Mouse (Mus musculus): ENCODE measurements around the gene Mcrip2.

Mcrip2 gene

DNA sequence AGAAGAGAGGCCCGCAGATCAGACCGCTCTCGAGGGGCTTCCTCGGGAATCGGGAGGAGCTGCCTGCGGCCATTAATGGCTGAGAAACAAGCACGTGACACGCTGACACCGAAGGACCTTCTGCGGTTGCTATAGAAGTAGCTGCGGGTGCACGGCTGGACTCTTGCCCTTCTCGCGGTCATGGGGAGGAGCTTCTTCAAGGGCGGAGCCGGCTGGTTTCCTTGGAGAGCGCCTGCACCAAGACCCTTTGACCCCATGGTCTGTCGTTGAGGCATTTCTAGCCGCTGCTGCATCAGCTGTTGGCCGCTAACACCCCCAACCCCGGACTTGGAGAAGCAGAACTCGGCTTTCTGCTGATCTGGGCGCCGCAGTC, 35.3 kb downstream of the Mcrip2 start, which contains the start of gene Stub1:
Gene Stub1, minus strand, starts transcription at position 114 of the 373 bp plus-strand sequence.
- peak; percentile 98 for DNase-seq (ENCODE audit: low spot score)

- DNase-seq (ENCODE audit: low spot score), result peak; percentile 99
Measured at GRCm38 (mm10) chr17:25832436-25833290, 35.9 kb downstream of the Mcrip2 start.

GRCm38 (mm10) chr17:25831451-25832281, 36.9 kb downstream of the Mcrip2 start:
- DNase-seq (ENCODE audit: low spot score), result no peak

DNA sequence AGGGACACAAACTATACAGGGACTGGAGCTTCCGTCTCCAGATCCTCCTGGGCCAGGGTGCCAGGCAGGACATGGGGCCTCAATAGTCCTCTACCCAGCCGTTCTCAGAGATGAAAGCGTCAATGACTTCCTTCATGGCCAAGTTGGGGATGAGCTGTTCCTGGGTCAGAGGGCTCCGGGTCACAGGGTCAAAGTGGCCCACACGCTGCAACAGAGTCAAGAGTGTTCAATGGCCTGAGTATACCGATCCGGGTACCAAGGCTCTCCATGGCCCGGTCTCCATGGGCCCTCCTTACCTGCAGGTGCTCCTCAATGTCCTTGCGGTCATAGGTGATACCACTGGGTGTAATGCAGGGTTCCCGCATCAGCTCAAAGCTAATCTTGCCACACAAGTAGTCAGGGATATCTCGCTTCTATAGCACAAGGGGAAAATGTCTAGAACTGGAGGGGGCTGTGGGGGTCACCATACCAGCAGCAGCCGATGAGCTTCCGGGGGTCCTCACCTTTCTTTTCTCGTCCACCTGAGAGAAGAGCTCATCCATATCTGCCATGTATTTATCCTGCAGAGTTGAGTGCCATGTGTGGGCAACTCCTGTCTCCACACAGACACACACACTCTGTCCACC, 37.6 kb downstream of the Mcrip2 start:
- no peak for DNase-seq (ENCODE audit: low spot score)

GRCm38 (mm10) chr17:25830200-25830753, 38.3 kb downstream of the Mcrip2 start:
- DNase-seq (ENCODE audit: low spot score), result no peak

DNA sequence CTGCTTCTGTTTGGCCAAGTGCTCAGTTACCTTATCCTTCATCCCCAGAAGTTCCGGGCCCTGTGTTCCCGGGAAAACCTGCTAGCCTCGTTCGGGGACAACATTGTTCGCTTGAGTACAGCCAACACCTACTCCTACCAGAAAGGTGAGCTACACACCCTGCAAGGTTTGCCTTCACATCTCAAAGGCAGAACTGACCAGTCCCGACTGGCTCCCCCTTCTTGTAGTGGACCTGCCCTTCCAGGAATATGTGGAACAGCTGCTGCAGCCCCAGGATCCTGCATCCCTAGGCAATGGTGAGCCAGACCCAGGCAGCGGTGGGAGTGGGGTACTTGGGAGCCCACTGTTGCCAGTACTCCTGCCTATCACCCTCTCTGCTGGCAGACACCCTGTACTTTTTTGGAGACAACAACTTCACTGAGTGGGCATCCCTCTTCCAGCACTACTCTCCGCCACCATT, 39.0 kb downstream of the Mcrip2 start:
- DNase-seq (ENCODE audit: low spot score), result no peak

DNA sequence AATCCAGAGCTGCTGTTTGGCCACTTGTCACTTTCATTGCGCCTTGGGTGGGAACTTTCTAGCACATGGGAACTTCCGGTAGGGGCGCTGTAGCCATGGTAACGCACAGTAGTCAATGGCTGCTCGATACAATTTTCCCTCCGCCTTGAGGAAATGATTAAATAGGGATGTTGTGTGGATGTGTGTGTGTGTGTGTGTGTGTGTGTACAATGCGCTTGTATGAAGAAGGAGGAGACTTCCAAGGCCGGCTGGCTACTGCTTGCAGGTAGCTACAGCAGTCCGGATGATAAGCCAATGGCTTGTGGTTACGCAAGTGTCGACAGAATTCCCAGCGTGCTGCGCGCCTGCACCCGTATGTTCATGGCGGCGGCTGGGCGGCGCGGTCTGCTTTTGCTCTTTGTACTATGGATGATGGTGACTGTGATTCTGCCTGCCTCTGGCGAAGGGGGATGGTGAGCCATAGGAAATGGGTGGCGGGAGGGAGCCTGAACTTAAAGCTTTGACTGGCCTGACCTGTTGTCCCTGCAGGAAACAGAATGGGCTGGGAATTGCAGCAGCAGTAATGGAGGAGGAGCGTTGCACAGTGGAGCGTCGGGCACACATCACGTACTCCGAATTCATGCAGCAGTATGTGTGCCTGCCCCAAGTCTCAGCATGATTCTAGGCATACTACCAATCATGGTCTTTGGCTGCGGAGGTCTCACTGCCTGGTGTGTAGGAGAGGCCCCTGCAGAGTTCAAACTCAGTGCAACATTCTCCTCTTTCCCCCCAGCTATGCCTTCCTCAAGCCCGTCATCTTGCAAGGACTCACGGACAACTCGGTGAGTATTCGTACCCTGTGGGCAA, 39.6 kb downstream of the Mcrip2 start, which contains the start of gene Jmjd8:
Gene Jmjd8, plus strand, starts transcription at position 156 of the 846 bp plus-strand sequence.
- DNase-seq (ENCODE audit: low spot score), result peak; percentile 91

DNA sequence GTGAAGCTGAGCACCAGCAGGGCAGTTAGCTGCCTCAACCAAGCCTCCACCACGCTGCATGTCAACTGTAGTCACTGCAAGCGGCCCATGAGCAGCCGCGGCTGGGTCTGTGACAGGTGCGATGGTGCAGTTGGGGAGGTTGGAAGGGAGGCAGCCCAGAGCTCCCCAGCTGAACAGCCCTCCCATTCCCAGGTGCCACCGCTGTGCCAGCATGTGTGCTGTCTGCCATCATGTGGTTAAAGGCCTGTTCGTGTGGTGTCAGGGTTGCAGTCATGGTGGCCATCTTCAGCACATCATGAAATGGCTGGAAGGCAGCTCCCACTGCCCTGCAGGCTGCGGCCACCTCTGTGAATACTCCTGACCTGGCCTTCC, 40.4 kb downstream of the Mcrip2 start:
- DNase-seq (ENCODE audit: low spot score), result no peak

DNA sequence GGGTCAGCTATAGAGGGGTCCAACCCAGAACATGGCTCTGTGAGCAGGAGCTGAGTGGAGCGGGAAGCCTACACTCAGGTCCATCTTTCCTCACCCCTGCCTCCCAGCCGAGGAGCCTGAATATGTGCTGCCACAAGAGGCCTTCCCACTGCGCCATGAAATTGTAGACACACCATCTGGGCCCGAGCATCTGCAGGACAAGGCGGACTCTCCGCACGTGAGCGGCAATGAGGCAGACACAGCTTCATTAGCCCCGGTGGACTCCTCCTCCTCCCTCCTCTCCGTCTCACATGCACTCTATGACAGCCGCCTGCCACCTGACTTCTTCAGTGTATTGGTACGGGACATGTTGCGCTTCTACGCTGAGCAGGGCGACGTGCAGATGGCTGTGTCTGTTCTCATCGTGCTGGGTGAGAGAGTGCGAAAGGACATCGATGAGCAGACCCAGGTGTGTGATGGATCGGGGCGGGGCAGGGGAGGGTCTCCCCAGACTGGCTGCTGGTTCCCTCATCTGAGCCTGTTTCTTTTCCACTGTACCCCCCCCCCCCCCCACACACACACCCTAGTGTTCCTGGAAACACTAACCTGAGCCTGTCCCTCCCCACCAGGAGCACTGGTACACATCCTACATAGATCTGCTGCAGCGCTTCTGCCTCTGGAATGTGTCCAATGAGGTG, 40.9 kb downstream of the Mcrip2 start:
- no peak for DNase-seq (ENCODE audit: low spot score)

GRCm38 (mm10) chr17:25827011-25827410, 41.6 kb downstream of the Mcrip2 start:
- DNase-seq (ENCODE audit: low spot score), result no peak

- DNase-seq (ENCODE audit: low spot score), result no peak
Measured at GRCm38 (mm10) chr17:25825984-25826570, 42.5 kb downstream of the Mcrip2 start.

DNA sequence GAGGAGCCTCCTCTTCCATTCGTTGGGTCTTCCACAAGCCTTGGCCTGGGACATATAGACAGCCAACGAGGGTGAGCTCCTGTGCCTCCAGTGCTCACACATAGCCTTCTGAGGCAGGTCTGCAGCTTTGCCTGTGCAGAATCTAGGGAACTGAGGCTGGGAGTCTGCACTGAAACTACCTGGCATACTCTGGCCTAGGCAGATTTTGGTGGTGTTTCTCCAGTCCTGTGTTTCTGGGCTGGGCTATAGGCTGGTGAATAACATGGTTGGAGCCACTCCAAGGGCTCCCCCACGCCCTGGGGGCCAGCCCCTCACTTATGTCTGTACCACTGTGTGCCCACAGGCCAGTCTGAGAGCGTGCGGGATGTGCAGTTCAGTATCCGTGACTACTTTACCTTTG, 43.3 kb downstream of the Mcrip2 start:
- no peak for DNase-seq (ENCODE audit: low spot score)

DNA sequence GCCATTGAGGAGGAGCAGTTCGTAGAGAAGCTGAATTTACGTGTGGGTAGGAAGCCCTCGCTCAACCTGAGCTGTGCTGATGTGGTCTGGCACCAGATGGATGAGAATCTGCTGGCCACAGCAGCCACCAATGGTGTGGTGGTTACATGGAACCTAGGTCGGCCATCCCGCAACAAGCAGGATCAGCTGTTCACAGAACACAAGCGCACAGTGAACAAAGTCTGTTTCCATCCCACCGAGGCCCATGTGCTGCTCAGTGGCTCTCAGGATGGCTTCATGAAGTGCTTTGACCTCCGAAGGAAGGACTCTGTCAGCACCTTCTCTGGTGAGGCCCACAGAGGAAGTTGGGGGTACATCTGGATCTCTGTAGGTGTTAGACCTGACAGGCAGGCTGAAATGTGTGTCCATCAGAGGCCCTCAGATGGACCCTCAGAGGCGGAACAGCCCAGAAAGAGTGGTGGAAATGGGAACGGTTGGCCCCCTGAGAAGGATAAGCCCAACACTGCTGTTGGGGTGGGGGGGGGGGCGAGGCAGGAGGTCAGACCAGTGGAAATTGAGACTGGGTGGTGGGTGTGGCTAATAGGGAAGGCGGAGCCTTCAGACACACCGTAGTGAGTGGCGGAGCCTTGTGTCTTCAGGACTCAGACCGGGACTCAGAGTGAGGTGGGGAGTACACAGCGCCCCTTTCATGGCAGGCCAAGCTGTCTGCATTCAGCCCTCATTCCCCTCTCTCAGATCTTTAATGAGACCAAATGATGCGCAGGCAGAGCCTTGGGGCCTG, 44.0 kb downstream of the Mcrip2 start:
- DNase-seq (ENCODE audit: low spot score), result no peak

DNA sequence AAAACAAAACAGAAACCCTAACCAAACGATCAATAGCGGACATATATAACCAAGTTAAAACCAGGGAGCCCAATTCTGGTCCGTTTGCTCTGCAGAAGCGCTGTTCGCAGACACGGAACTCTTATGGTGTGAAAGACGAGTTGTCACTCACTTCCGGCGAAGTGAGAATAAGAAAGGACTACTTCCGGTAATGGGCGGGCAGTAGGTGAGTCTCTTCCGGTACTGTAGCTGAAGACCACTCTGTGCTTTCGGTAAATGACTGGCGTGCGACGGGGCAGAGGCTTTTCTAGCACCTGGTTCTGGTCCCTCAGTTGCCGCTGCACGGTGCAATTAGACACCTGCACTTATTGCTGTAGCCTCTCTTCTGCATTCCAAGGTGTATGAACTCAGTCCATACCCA, 45.1 kb downstream of the Mcrip2 start, which contains the start of gene Wdr24:
Gene Wdr24, plus strand, starts transcription at position 176 of the 400 bp plus-strand sequence.
- peak; percentile 93 for DNase-seq (ENCODE audit: low spot score)

- DNase-seq (ENCODE audit: low spot score), result peak; percentile 47
Measured at GRCm38 (mm10) chr17:25818851-25819780, 49.4 kb downstream of the Mcrip2 start.

GRCm38 (mm10) chr17:25817662-25818061, 50.9 kb downstream of the Mcrip2 start:
- DNase-seq (ENCODE audit: low spot score), result no peak
